Mouse (Mus musculus): ENCODE results near the gene Fcrlb. TPM values are rescaled to one million over a fixed set of nuclear protein-coding genes. Genes with fewer than 3 reads are reported as not detected.

Gene Fcrlb
- polyA plus RNA-seq, 1 experiment from 2014 or later: not detected

GRCm38 (mm10) chr1:170924485-170924884 is 11.7 kb upstream of the Fcrlb start:
- no peaks in the 10 kb centered on the region for H3K9me3 ChIP-seq (replicated peaks; ENCODE audit: control insufficient read depth, low read length)
- H3K9ac ChIP-seq (ENCODE audit: low read length): no peak overlapping the region
- no peaks in the 10 kb centered on the region for H3K4me1 ChIP-seq (ENCODE audit: control insufficient read depth, insufficient read depth, low read length)
- H3K27ac ChIP-seq (ENCODE audit: low read depth, low read length): no peak overlapping the region
- no peak overlapping the region for H3K4me2 ChIP-seq (ENCODE audit: low read length)
- no peaks in the 10 kb centered on the region for H3K36me3 ChIP-seq (ENCODE audit: control insufficient read depth, insufficient read depth, low read length)
- H3K27me3 ChIP-seq (replicated peaks; ENCODE audit: control insufficient read depth, insufficient read depth, low read length): no peaks in the 10 kb centered on the region
- H3K4me3 ChIP-seq (ENCODE audit: low read depth, low read length): no peak overlapping the region
- no peak for ATAC-seq
- no peak for DNase-seq (ENCODE audit: low spot score)
- 87% methylated on average over 6 of the region's 6 CpGs for WGBS

- no peaks in the 10 kb centered on the region for H3K9me3 ChIP-seq (replicated peaks; ENCODE audit: control insufficient read depth, low read length)
- no peak overlapping the region for H3K9ac ChIP-seq (ENCODE audit: low read length)
- no peaks in the 10 kb centered on the region for H3K36me3 ChIP-seq (ENCODE audit: control insufficient read depth, insufficient read depth, low read length)
- WGBS: 95% methylated on average over 8 of the region's 8 CpGs
- no peaks in the 10 kb centered on the region for H3K4me1 ChIP-seq (ENCODE audit: control insufficient read depth, insufficient read depth, low read length)
- H3K4me3 ChIP-seq (ENCODE audit: low read depth, low read length): no peak overlapping the region
- H3K27me3 ChIP-seq (replicated peaks; ENCODE audit: control insufficient read depth, insufficient read depth, low read length): no peaks in the 10 kb centered on the region
- DNase-seq (ENCODE audit: low spot score) (no peak), ATAC-seq (no peak)
- H3K27ac ChIP-seq (ENCODE audit: low read depth, low read length): no peak overlapping the region
- H3K4me2 ChIP-seq (ENCODE audit: low read length): no peak overlapping the region
These were observed 6.6 kb upstream of the Fcrlb start for GRCm38 (mm10) chr1:170919308-170919707.

- no peaks in the 10 kb centered on the region for H3K27me3 ChIP-seq (replicated peaks; ENCODE audit: control insufficient read depth, insufficient read depth, low read length)
- 75% methylated on average over 5 of the region's 5 CpGs for WGBS
- H3K27ac ChIP-seq (ENCODE audit: low read depth, low read length): no peak overlapping the region
- H3K4me1 ChIP-seq (ENCODE audit: control insufficient read depth, insufficient read depth, low read length): no peaks in the 10 kb centered on the region
- no peaks in the 10 kb centered on the region for H3K9me3 ChIP-seq (replicated peaks; ENCODE audit: control insufficient read depth, low read length)
- no peak overlapping the region for H3K4me3 ChIP-seq (ENCODE audit: low read depth, low read length)
- no peak overlapping the region for H3K4me2 ChIP-seq (ENCODE audit: low read length)
- ATAC-seq (no peak), DNase-seq (ENCODE audit: low spot score) (no peak)
- H3K36me3 ChIP-seq (ENCODE audit: control insufficient read depth, insufficient read depth, low read length): no peaks in the 10 kb centered on the region
- H3K9ac ChIP-seq (ENCODE audit: low read length): no peak overlapping the region
These were observed 2.9 kb upstream of the Fcrlb start for GRCm38 (mm10) chr1:170915657-170916056.

GRCm38 (mm10) chr1:170911907-170912660 is 657 bp downstream of the Fcrlb start:
- Histone ChIP-seq H3K4me3 (ENCODE audit: low read depth, low read length) (no peak overlapping the region), H3K4me2 (ENCODE audit: low read length) (no peak overlapping the region), H3K27me3 (replicated peaks; ENCODE audit: control insufficient read depth, insufficient read depth, low read length) (peaks cover 30% of the 10 kb centered on the region), H3K36me3 (ENCODE audit: control insufficient read depth, insufficient read depth, low read length) (no peaks in the 10 kb centered on the region), H3K9ac (ENCODE audit: low read length) (no peak overlapping the region), H3K27ac (ENCODE audit: low read depth, low read length) (no peak overlapping the region), H3K9me3 (replicated peaks; ENCODE audit: control insufficient read depth, low read length) (no peaks in the 10 kb centered on the region), H3K4me1 (ENCODE audit: control insufficient read depth, insufficient read depth, low read length) (peaks cover 6% of the 10 kb centered on the region; the same call in 1 of the 2 replicates)
- ATAC-seq: no peak
- no peak for DNase-seq (ENCODE audit: low spot score)
- 84% methylated on average over 11 of the region's 11 CpGs for WGBS

- Histone ChIP-seq H3K27ac (ENCODE audit: low read depth, low read length) (no peak overlapping the region), H3K4me2 (ENCODE audit: low read length) (peak overlapping the region; percentile 95), H3K4me1 (ENCODE audit: control insufficient read depth, insufficient read depth, low read length) (peaks cover 6% of the 10 kb centered on the region; the same call in 1 of the 2 replicates), H3K9me3 (replicated peaks; ENCODE audit: control insufficient read depth, low read length) (no peaks in the 10 kb centered on the region), H3K36me3 (ENCODE audit: control insufficient read depth, insufficient read depth, low read length) (no peaks in the 10 kb centered on the region), H3K27me3 (replicated peaks; ENCODE audit: control insufficient read depth, insufficient read depth, low read length) (peaks cover 44% of the 10 kb centered on the region), H3K4me3 (ENCODE audit: low read depth, low read length) (peak overlapping the region; percentile 53), H3K9ac (ENCODE audit: low read length) (peak overlapping the region; percentile 67)
- ATAC-seq (peak; percentile 67), DNase-seq (ENCODE audit: low spot score) (peak; percentile 33)
- 2% methylated on average over 21 of the region's 21 CpGs for WGBS
These were observed 4.4 kb downstream of the Fcrlb start for GRCm38 (mm10) chr1:170908341-170908740.

GRCm38 (mm10) chr1:170907456-170908191 is 5.1 kb downstream of the Fcrlb start:
- Histone ChIP-seq H3K4me2 (ENCODE audit: low read length) (peak overlapping the region; percentile 95), H3K4me3 (ENCODE audit: low read depth, low read length) (peak overlapping the region; percentile 53), H3K27ac (ENCODE audit: low read depth, low read length) (no peak overlapping the region), H3K27me3 (replicated peaks; ENCODE audit: control insufficient read depth, insufficient read depth, low read length) (peaks cover 44% of the 10 kb centered on the region), H3K4me1 (ENCODE audit: control insufficient read depth, insufficient read depth, low read length) (peaks cover 6% of the 10 kb centered on the region; the same call in 1 of the 2 replicates), H3K9ac (ENCODE audit: low read length) (peak overlapping the region; percentile 67), H3K36me3 (ENCODE audit: control insufficient read depth, insufficient read depth, low read length) (no peaks in the 10 kb centered on the region), H3K9me3 (replicated peaks; ENCODE audit: control insufficient read depth, low read length) (no peaks in the 10 kb centered on the region)
- under 1% methylated on average over 69 of the region's 71 CpGs for WGBS
- ATAC-seq: peak; percentile 83
- peak; percentile 65 for DNase-seq (ENCODE audit: low spot score)

GRCm38 (mm10) chr1:170907111-170907455 is 5.7 kb downstream of the Fcrlb start:
- DNase-seq (ENCODE audit: low spot score) (no peak), ATAC-seq (no peak)
- peak overlapping the region; percentile 95 for H3K4me2 ChIP-seq (ENCODE audit: low read length)
- no peak overlapping the region for H3K27ac ChIP-seq (ENCODE audit: low read depth, low read length)
- peaks cover 6% of the 10 kb centered on the region; the same call in 1 of the 2 replicates for H3K4me1 ChIP-seq (ENCODE audit: control insufficient read depth, insufficient read depth, low read length)
- no peaks in the 10 kb centered on the region for H3K9me3 ChIP-seq (replicated peaks; ENCODE audit: control insufficient read depth, low read length)
- peaks cover 47% of the 10 kb centered on the region for H3K27me3 ChIP-seq (replicated peaks; ENCODE audit: control insufficient read depth, insufficient read depth, low read length)
- WGBS: 22% methylated on average over 11 of the region's 11 CpGs
- H3K36me3 ChIP-seq (ENCODE audit: control insufficient read depth, insufficient read depth, low read length): no peaks in the 10 kb centered on the region
- peak overlapping the region; percentile 67 for H3K9ac ChIP-seq (ENCODE audit: low read length)
- H3K4me3 ChIP-seq (ENCODE audit: low read depth, low read length): peak overlapping the region; percentile 53

GRCm38 (mm10) chr1:170903485-170903884 is 9.3 kb downstream of the Fcrlb start:
- WGBS: 88% methylated on average over 5 of the region's 5 CpGs
- DNase-seq (ENCODE audit: low spot score): no peak
- ATAC-seq: no peak
- Histone ChIP-seq H3K4me3 (ENCODE audit: low read depth, low read length) (no peak overlapping the region), H3K27ac (ENCODE audit: low read depth, low read length) (no peak overlapping the region), H3K9me3 (replicated peaks; ENCODE audit: control insufficient read depth, low read length) (no peaks in the 10 kb centered on the region), H3K4me1 (ENCODE audit: control insufficient read depth, insufficient read depth, low read length) (peaks cover 3% of the 10 kb centered on the region; the same call in 1 of the 2 replicates), H3K27me3 (replicated peaks; ENCODE audit: control insufficient read depth, insufficient read depth, low read length) (peaks cover 31% of the 10 kb centered on the region), H3K4me2 (ENCODE audit: low read length) (no peak overlapping the region), H3K9ac (ENCODE audit: low read length) (no peak overlapping the region), H3K36me3 (ENCODE audit: control insufficient read depth, insufficient read depth, low read length) (no peaks in the 10 kb centered on the region)

Data from forebrain, embryonic 14.5 days (tissue).